Mouse (Mus musculus): ENCODE results near the gene Sorcs3. TPM values are rescaled to one million over a fixed set of nuclear protein-coding genes. Genes with fewer than 3 reads are reported as not detected.

Sorcs3 gene
- polyA plus RNA-seq, 1 experiment from 2014 or later: 0.28 TPM

GRCm38 (mm10) chr19:48533582-48533981 lies 327.8 kb downstream of the Sorcs3 start:
- Histone ChIP-seq H3K4me2 (ENCODE audit: low read depth, severe bottlenecking) (no peak overlapping the region), H3K9me3 (ENCODE audit: control insufficient read depth, low read length) (no peaks in the 10 kb centered on the region), H3K4me3 (ENCODE audit: low read depth, low read length) (no peak overlapping the region), H3K27me3 (ENCODE audit: control insufficient read depth, insufficient read depth, low read length) (no peaks in the 10 kb centered on the region), H3K27ac (replicated peaks; ENCODE audit: low read depth, low read length) (no peak overlapping the region), H3K4me1 (ENCODE audit: control insufficient read depth, insufficient read depth, low read length) (no peaks in the 10 kb centered on the region), H3K9ac (ENCODE audit: low read length) (no peak overlapping the region), H3K36me3 (ENCODE audit: control insufficient read depth, insufficient read depth, low read length) (no peaks in the 10 kb centered on the region)
- no peak for ATAC-seq (ENCODE audit: insufficient number of reproducible peaks, low FRiP score, low TSS enrichment, low read depth)
- DNase-seq (ENCODE audit: low spot score): no peak
- WGBS: 85% methylated on average over 4 of the region's 4 CpGs

- H3K27ac ChIP-seq (replicated peaks; ENCODE audit: low read depth, low read length): no peak overlapping the region
- H3K9ac ChIP-seq (ENCODE audit: low read length): no peak overlapping the region
- ATAC-seq (ENCODE audit: insufficient number of reproducible peaks, low FRiP score, low TSS enrichment, low read depth): no peak
- H3K4me3 ChIP-seq (ENCODE audit: low read depth, low read length): no peak overlapping the region
- H3K27me3 ChIP-seq (ENCODE audit: control insufficient read depth, insufficient read depth, low read length): no peaks in the 10 kb centered on the region
- no peaks in the 10 kb centered on the region for H3K9me3 ChIP-seq (ENCODE audit: control insufficient read depth, low read length)
- no peak overlapping the region for H3K4me2 ChIP-seq (ENCODE audit: low read depth, severe bottlenecking)
- DNase-seq (ENCODE audit: low spot score): no peak
- no peaks in the 10 kb centered on the region for H3K36me3 ChIP-seq (ENCODE audit: control insufficient read depth, insufficient read depth, low read length)
- no peaks in the 10 kb centered on the region for H3K4me1 ChIP-seq (ENCODE audit: control insufficient read depth, insufficient read depth, low read length)
Measured at GRCm38 (mm10) chr19:48544294-48544693, 338.5 kb downstream of the Sorcs3 start.

GRCm38 (mm10) chr19:48545421-48546132 lies 339.8 kb downstream of the Sorcs3 start:
- whole genome bisulfite sequencing: 88% methylated on average over 7 of the region's 7 CpGs
- no peak for ATAC-seq (ENCODE audit: insufficient number of reproducible peaks, low FRiP score, low TSS enrichment, low read depth)
- H3K9ac ChIP-seq (ENCODE audit: low read length): no peak overlapping the region

GRCm38 (mm10) chr19:48546133-48546448 lies 340.3 kb downstream of the Sorcs3 start:
- Histone ChIP-seq H3K9ac (ENCODE audit: low read length) (no peak overlapping the region), H3K4me2 (ENCODE audit: low read depth, severe bottlenecking) (no peak overlapping the region), H3K27ac (replicated peaks; ENCODE audit: low read depth, low read length) (no peak overlapping the region), H3K27me3 (ENCODE audit: control insufficient read depth, insufficient read depth, low read length) (no peaks in the 10 kb centered on the region), H3K4me1 (ENCODE audit: control insufficient read depth, insufficient read depth, low read length) (no peaks in the 10 kb centered on the region), H3K9me3 (ENCODE audit: control insufficient read depth, low read length) (no peaks in the 10 kb centered on the region), H3K4me3 (ENCODE audit: low read depth, low read length) (no peak overlapping the region), H3K36me3 (ENCODE audit: control insufficient read depth, insufficient read depth, low read length) (no peaks in the 10 kb centered on the region)
- DNase-seq (ENCODE audit: low spot score): no peak
- 92% methylated on average over 2 of the region's 2 CpGs for WGBS
- no peak for ATAC-seq (ENCODE audit: insufficient number of reproducible peaks, low FRiP score, low TSS enrichment, low read depth)

More at GRCm38 (mm10) chr19:48545421-48546132, 339.8 kb downstream of the Sorcs3 start:
- Histone ChIP-seq H3K27ac (replicated peaks; ENCODE audit: low read depth, low read length) (no peak overlapping the region), H3K9me3 (ENCODE audit: control insufficient read depth, low read length) (no peaks in the 10 kb centered on the region), H3K36me3 (ENCODE audit: control insufficient read depth, insufficient read depth, low read length) (no peaks in the 10 kb centered on the region), H3K4me3 (ENCODE audit: low read depth, low read length) (no peak overlapping the region), H3K4me2 (ENCODE audit: low read depth, severe bottlenecking) (no peak overlapping the region), H3K27me3 (ENCODE audit: control insufficient read depth, insufficient read depth, low read length) (no peaks in the 10 kb centered on the region), H3K4me1 (ENCODE audit: control insufficient read depth, insufficient read depth, low read length) (no peaks in the 10 kb centered on the region)
- no peak for DNase-seq (ENCODE audit: low spot score)

- DNase-seq (ENCODE audit: low spot score) (no peak), ATAC-seq (ENCODE audit: insufficient number of reproducible peaks, low FRiP score, low TSS enrichment, low read depth) (no peak)
- 52% methylated on average over 9 of the region's 9 CpGs for WGBS
- Histone ChIP-seq H3K27ac (replicated peaks; ENCODE audit: low read depth, low read length) (no peak overlapping the region), H3K27me3 (ENCODE audit: control insufficient read depth, insufficient read depth, low read length) (no peaks in the 10 kb centered on the region), H3K4me1 (ENCODE audit: control insufficient read depth, insufficient read depth, low read length) (no peaks in the 10 kb centered on the region), H3K9me3 (ENCODE audit: control insufficient read depth, low read length) (no peaks in the 10 kb centered on the region), H3K4me2 (ENCODE audit: low read depth, severe bottlenecking) (no peak overlapping the region), H3K9ac (ENCODE audit: low read length) (no peak overlapping the region), H3K36me3 (ENCODE audit: control insufficient read depth, insufficient read depth, low read length) (no peaks in the 10 kb centered on the region), H3K4me3 (ENCODE audit: low read depth, low read length) (no peak overlapping the region)
Measured at GRCm38 (mm10) chr19:48548143-48548881, 342.5 kb downstream of the Sorcs3 start.

DNA sequence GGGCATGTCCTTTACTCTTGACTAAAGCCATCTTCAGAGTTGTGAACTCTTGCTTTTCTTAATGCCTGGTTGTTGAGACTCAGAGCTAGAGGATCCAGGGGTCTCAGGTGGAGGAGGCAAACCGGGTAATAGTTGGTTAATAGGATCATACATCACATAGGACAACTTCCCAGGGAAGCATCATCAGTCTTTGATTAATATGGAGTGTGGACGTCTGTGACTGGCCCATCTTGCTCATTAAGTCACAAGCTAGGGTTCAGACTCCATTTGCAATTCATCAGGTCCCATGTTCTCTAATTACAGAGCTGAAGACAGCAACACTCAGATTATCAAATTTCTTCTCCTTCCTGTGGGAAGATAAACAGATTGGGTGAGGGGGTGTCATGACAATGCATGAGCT lies 353.6 kb downstream of the Sorcs3 start:
- H3K27me3 ChIP-seq (ENCODE audit: control insufficient read depth, insufficient read depth, low read length): no peaks in the 10 kb centered on the region
- H3K4me2 ChIP-seq (ENCODE audit: low read depth, severe bottlenecking): no peak overlapping the region
- H3K9ac ChIP-seq (ENCODE audit: low read length): no peak overlapping the region
- 50% methylated on average over 2 of the region's 2 CpGs for WGBS
- DNase-seq (ENCODE audit: low spot score) (no peak), ATAC-seq (ENCODE audit: insufficient number of reproducible peaks, low FRiP score, low TSS enrichment, low read depth) (no peak)
- H3K4me1 ChIP-seq (ENCODE audit: control insufficient read depth, insufficient read depth, low read length): no peaks in the 10 kb centered on the region
- H3K4me3 ChIP-seq (ENCODE audit: low read depth, low read length): no peak overlapping the region
- H3K9me3 ChIP-seq (ENCODE audit: control insufficient read depth, low read length): no peaks in the 10 kb centered on the region
- no peaks in the 10 kb centered on the region for H3K36me3 ChIP-seq (ENCODE audit: control insufficient read depth, insufficient read depth, low read length)
- H3K27ac ChIP-seq (replicated peaks; ENCODE audit: low read depth, low read length): no peak overlapping the region

DNA sequence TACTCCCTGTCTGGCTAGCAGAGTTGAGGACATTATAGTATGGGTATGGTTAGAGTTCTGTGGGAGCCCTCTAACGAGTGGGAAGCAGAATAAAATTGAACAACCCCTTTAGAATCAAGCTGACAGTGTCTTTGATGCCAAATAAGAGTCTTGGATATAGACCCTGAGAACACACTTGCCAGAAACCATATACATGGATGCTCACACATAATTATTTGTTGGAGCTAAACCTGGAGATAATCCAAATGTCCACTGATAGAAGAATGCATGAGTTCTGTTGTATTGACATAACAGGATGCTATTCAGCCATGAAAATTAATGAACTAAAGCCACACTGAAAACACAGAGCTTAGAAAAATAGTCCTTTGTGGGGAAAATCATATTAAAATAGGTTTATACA lies 369.9 kb downstream of the Sorcs3 start:
- 66% methylated on average over 1 of the region's 1 CpGs for WGBS
- no peaks in the 10 kb centered on the region for H3K36me3 ChIP-seq (ENCODE audit: control insufficient read depth, insufficient read depth, low read length)
- H3K4me2 ChIP-seq (ENCODE audit: low read depth, severe bottlenecking): no peak overlapping the region
- no peak overlapping the region for H3K9ac ChIP-seq (ENCODE audit: low read length)
- H3K27me3 ChIP-seq (ENCODE audit: control insufficient read depth, insufficient read depth, low read length): no peaks in the 10 kb centered on the region
- ATAC-seq (ENCODE audit: insufficient number of reproducible peaks, low FRiP score, low TSS enrichment, low read depth) (no peak), DNase-seq (ENCODE audit: low spot score) (no peak)
- H3K4me3 ChIP-seq (ENCODE audit: low read depth, low read length): no peak overlapping the region
- no peaks in the 10 kb centered on the region for H3K9me3 ChIP-seq (ENCODE audit: control insufficient read depth, low read length)
- H3K4me1 ChIP-seq (ENCODE audit: control insufficient read depth, insufficient read depth, low read length): no peaks in the 10 kb centered on the region
- no peak overlapping the region for H3K27ac ChIP-seq (replicated peaks; ENCODE audit: low read depth, low read length)

DNA sequence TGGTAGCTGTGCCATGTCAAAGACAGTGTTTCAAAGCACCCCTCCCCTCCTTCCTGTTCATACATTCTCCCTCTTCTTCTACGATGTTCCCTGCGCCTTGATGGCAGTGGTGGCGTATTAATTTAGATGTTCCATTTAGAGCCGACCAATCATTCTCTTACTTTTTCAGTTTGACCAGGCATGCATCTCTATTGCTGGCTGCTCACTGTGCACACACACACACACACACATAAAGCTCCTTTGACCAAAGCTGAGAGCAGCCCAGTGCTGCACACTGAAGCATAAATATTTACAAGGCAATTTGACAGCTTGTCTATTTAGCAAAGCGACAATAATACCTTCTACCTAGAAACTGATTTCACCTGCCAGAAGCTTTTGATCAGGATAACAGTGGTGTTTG lies 371.3 kb downstream of the Sorcs3 start:
- no peak overlapping the region for H3K4me2 ChIP-seq (ENCODE audit: low read depth, severe bottlenecking)
- no peak for DNase-seq (ENCODE audit: low spot score)
- H3K27ac ChIP-seq (replicated peaks; ENCODE audit: low read depth, low read length): no peak overlapping the region
- H3K36me3 ChIP-seq (ENCODE audit: control insufficient read depth, insufficient read depth, low read length): no peaks in the 10 kb centered on the region
- no peaks in the 10 kb centered on the region for H3K9me3 ChIP-seq (ENCODE audit: control insufficient read depth, low read length)
- no peak for ATAC-seq (ENCODE audit: insufficient number of reproducible peaks, low FRiP score, low TSS enrichment, low read depth)
- no peak overlapping the region for H3K4me3 ChIP-seq (ENCODE audit: low read depth, low read length)
- WGBS: 89% methylated on average over 5 of the region's 5 CpGs
- H3K27me3 ChIP-seq (ENCODE audit: control insufficient read depth, insufficient read depth, low read length): no peaks in the 10 kb centered on the region
- H3K4me1 ChIP-seq (ENCODE audit: control insufficient read depth, insufficient read depth, low read length): no peaks in the 10 kb centered on the region
- no peak overlapping the region for H3K9ac ChIP-seq (ENCODE audit: low read length)

All from limb, embryonic 11.5 days (tissue).